Mouse (Mus musculus) heart, postnatal 0 days (tissue): Measurements from ENCODE around the gene Gpsm1.

Experiments used
- CTCF ChIP-seq: IDR thresholded peaks from 2 replicates; pipeline ENCODE4 v1.5.1; 2016; ENCODE audit warnings: antibody characterized with exemption, control low read depth, low read depth
- EP300 ChIP-seq: IDR thresholded peaks from 2 replicates; pipeline ENCODE4 v1.6.1; 2016; ENCODE audit warnings: antibody characterized with exemption, low read depth

DNA sequence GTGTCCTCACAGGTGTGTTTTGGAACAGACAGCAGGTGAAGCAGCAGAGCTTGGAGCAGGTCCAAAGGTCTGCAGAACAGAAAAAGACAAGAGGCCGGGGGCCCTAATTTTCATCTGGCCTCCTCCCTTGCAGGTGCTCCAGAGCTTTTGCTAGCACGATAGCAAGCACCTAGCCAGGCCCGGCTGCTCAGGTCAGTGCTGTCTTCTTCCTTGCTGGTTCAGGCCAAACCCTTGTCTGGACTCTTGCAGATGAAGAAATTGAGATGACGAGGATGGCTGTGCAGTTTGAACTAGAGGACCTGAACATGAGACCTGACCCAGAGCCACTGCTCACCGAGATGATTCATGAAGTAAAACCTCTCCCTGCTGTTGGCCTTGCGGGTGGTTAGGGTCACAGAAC lies 76.3 kb downstream of the Gpsm1 start:
- TF ChIP-seq EP300 (no peak), CTCF (no peak)
